Mouse (Mus musculus): ENCODE measurements around the gene Tmem150a. TPM values are rescaled to one million over a fixed set of nuclear protein-coding genes. Genes with fewer than 3 reads are reported as not detected.

Gene Tmem150a
- polyA plus RNA-seq, 1 experiment: 19.4 TPM

- Histone ChIP-seq H3K36me3 (ENCODE audit: control insufficient read depth, insufficient read depth, low read length) (peaks cover 3% of the 10 kb centered on the region; the same call in 1 of the 2 replicates), H3K27me3 (ENCODE audit: control insufficient read depth, insufficient read depth, low read length) (no peaks in the 10 kb centered on the region), H3K4me3 (ENCODE audit: control insufficient read depth, insufficient read depth, low read length) (no peak overlapping the region), H3K27ac (ENCODE audit: control insufficient read depth, insufficient read depth, low read length) (no peak overlapping the region), H3K4me1 (replicated peaks; ENCODE audit: control insufficient read depth, insufficient read depth, low read length) (peaks cover 15% of the 10 kb centered on the region)
- DNase-seq: no peak
- TF ChIP-seq CTCF (IDR thresholded peaks at IDR 0.05; ENCODE audit: borderline replicate concordance, control insufficient read depth, extremely low read depth, insufficient read depth, low read length, poor library complexity): no peak
- no peak for TF ChIP-seq POLR2A (IDR thresholded peaks at IDR 0.05; ENCODE audit: control insufficient read depth, extremely low read depth, insufficient read depth, low read length, poor library complexity)
- 83% methylated on average over 6 of the region's 6 CpGs for WGBS
Observed at GRCm38 (mm10) chr6:72388791-72389329, 33.6 kb downstream of the Tmem150a start.

GRCm38 (mm10) chr6:72389471-72389940 is 34.3 kb downstream of the Tmem150a start:
- WGBS: 8% methylated on average over 13 of the region's 13 CpGs
- peak overlapping the region; percentile 72 for H3K4me3 ChIP-seq (ENCODE audit: control insufficient read depth, insufficient read depth, low read length)
- H3K27me3 ChIP-seq (ENCODE audit: control insufficient read depth, insufficient read depth, low read length): no peaks in the 10 kb centered on the region
- H3K27ac ChIP-seq (ENCODE audit: control insufficient read depth, insufficient read depth, low read length): peak overlapping the region; percentile 43; the same call in 1 of the 2 replicates
- H3K36me3 ChIP-seq (ENCODE audit: control insufficient read depth, insufficient read depth, low read length): peaks cover 3% of the 10 kb centered on the region; the same call in 1 of the 2 replicates
- H3K4me1 ChIP-seq (replicated peaks; ENCODE audit: control insufficient read depth, insufficient read depth, low read length): peaks cover 15% of the 10 kb centered on the region
- TF ChIP-seq CTCF (IDR thresholded peaks at IDR 0.05; ENCODE audit: borderline replicate concordance, control insufficient read depth, extremely low read depth, insufficient read depth, low read length, poor library complexity) (no peak), POLR2A (IDR thresholded peaks at IDR 0.05; ENCODE audit: control insufficient read depth, extremely low read depth, insufficient read depth, low read length, poor library complexity) (peak; percentile 7; the same call in 1 of the 2 replicates)
- peak; percentile 31 for DNase-seq

- H3K4me1 ChIP-seq (replicated peaks; ENCODE audit: control insufficient read depth, insufficient read depth, low read length): peaks cover 15% of the 10 kb centered on the region
- H3K27me3 ChIP-seq (ENCODE audit: control insufficient read depth, insufficient read depth, low read length): no peaks in the 10 kb centered on the region
- TF ChIP-seq CTCF (IDR thresholded peaks at IDR 0.05; ENCODE audit: borderline replicate concordance, control insufficient read depth, extremely low read depth, insufficient read depth, low read length, poor library complexity) (peak; percentile 5; the same call in 1 of the 2 replicates), POLR2A (IDR thresholded peaks at IDR 0.05; ENCODE audit: control insufficient read depth, extremely low read depth, insufficient read depth, low read length, poor library complexity) (peak; percentile 18; the same call in 1 of the 2 replicates)
- WGBS: under 1% methylated on average over 33 of the region's 33 CpGs
- H3K27ac ChIP-seq (ENCODE audit: control insufficient read depth, insufficient read depth, low read length): peak within 1 kb of the TSS; percentile 43
- H3K36me3 ChIP-seq (ENCODE audit: control insufficient read depth, insufficient read depth, low read length): peaks cover 3% of the 10 kb centered on the region; the same call in 1 of the 2 replicates
- DNase-seq: peak; percentile 60
- H3K4me3 ChIP-seq (ENCODE audit: control insufficient read depth, insufficient read depth, low read length): peak within 1 kb of the TSS; percentile 72
Observed at GRCm38 (mm10) chr6:72389941-72390771, 34.9 kb downstream of the Tmem150a start, which contains the start of gene Vamp8. Gene Vamp8, minus strand, starts transcription at chr6:72390703.

- WGBS: 47% methylated on average over 12 of the region's 12 CpGs
- Histone ChIP-seq H3K4me1 (replicated peaks; ENCODE audit: control insufficient read depth, insufficient read depth, low read length) (peaks cover 15% of the 10 kb centered on the region), H3K4me3 (ENCODE audit: control insufficient read depth, insufficient read depth, low read length) (peak overlapping the region; percentile 72; the same call in 1 of the 2 replicates), H3K27ac (ENCODE audit: control insufficient read depth, insufficient read depth, low read length) (peak overlapping the region; percentile 43), H3K27me3 (ENCODE audit: control insufficient read depth, insufficient read depth, low read length) (no peaks in the 10 kb centered on the region), H3K36me3 (ENCODE audit: control insufficient read depth, insufficient read depth, low read length) (no peaks in the 10 kb centered on the region)
- TF ChIP-seq CTCF (IDR thresholded peaks at IDR 0.05; ENCODE audit: borderline replicate concordance, control insufficient read depth, extremely low read depth, insufficient read depth, low read length, poor library complexity): no peak
- no peak for TF ChIP-seq POLR2A (IDR thresholded peaks at IDR 0.05; ENCODE audit: control insufficient read depth, extremely low read depth, insufficient read depth, low read length, poor library complexity)
- DNase-seq: no peak
Observed at GRCm38 (mm10) chr6:72390795-72391521, 35.7 kb downstream of the Tmem150a start.

- Histone ChIP-seq H3K27ac (ENCODE audit: control insufficient read depth, insufficient read depth, low read length) (no peak overlapping the region), H3K4me3 (ENCODE audit: control insufficient read depth, insufficient read depth, low read length) (no peak overlapping the region), H3K36me3 (ENCODE audit: control insufficient read depth, insufficient read depth, low read length) (no peaks in the 10 kb centered on the region), H3K27me3 (ENCODE audit: control insufficient read depth, insufficient read depth, low read length) (no peaks in the 10 kb centered on the region), H3K4me1 (replicated peaks; ENCODE audit: control insufficient read depth, insufficient read depth, low read length) (peaks cover 15% of the 10 kb centered on the region)
- no peak for DNase-seq
- no peak for TF ChIP-seq POLR2A (IDR thresholded peaks at IDR 0.05; ENCODE audit: control insufficient read depth, extremely low read depth, insufficient read depth, low read length, poor library complexity)
- 95% methylated on average over 5 of the region's 5 CpGs for WGBS
Observed at GRCm38 (mm10) chr6:72392341-72392740, 37.1 kb downstream of the Tmem150a start.

GRCm38 (mm10) chr6:72396837-72397251 is 41.6 kb downstream of the Tmem150a start:
- DNase-seq: no peak
- no peaks in the 10 kb centered on the region for H3K4me1 ChIP-seq (replicated peaks; ENCODE audit: control insufficient read depth, insufficient read depth, low read length)
- no peaks in the 10 kb centered on the region for H3K27me3 ChIP-seq (ENCODE audit: control insufficient read depth, insufficient read depth, low read length)
- H3K36me3 ChIP-seq (ENCODE audit: control insufficient read depth, insufficient read depth, low read length): no peaks in the 10 kb centered on the region
- TF ChIP-seq CTCF (IDR thresholded peaks at IDR 0.05; ENCODE audit: borderline replicate concordance, control insufficient read depth, extremely low read depth, insufficient read depth, low read length, poor library complexity) (no peak), POLR2A (IDR thresholded peaks at IDR 0.05; ENCODE audit: control insufficient read depth, extremely low read depth, insufficient read depth, low read length, poor library complexity) (no peak)
- no peak overlapping the region for H3K27ac ChIP-seq (ENCODE audit: control insufficient read depth, insufficient read depth, low read length)
- 91% methylated on average over 10 of the region's 10 CpGs for WGBS
- H3K4me3 ChIP-seq (ENCODE audit: control insufficient read depth, insufficient read depth, low read length): no peak overlapping the region

All from thymus, adult 2 months (tissue).